Mouse (Mus musculus): ENCODE measurements around the gene Kbtbd13. TPM values are rescaled to one million over a fixed set of nuclear protein-coding genes. Genes with fewer than 3 reads are reported as not detected.
"Not testable (repeated sequence)": the region's sequence is repeated elsewhere in the genome, so short reads cannot be mapped to it uniquely, and the experiment has no call there.

The Kbtbd13 gene
- polyA plus RNA-seq, 1 experiment: not detected

DNA sequence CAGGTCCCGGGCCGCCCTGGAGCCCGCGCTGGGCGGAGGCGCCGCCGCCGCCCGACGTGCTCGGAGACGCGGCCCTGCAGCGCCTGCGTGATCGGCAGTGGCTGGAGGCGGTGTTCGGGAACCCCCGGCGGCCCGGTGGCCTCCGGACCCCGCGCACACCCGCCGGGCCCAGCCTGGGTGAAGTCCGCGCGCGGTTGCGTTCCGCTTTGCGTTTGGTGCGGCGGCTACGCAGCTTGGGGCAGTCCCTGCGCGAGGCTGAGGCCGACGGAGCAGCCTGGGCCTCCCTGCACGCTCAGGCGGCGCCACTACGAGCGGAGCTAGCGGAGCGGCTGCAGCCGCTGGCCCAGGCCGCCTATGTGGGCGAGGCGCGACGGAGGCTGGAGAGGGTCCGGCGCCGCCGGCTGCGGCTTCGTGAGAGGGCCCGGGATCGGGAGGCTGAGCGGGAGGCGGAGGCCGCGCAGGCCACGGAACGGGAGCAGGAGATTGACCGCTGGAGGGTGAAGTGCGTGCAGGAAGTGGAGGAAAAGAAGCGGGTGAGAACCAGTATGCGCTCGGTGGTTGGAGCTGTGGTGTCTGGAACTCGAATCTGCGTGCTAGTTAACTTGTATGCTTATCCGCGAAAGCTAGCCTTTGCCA lies 44.9 kb downstream of the Kbtbd13 start:
- Histone ChIP-seq H3K4me3 (replicated peaks) (peak overlapping the region; percentile 85), H3K36me3 (ENCODE audit: control insufficient read depth) (peaks cover 5% of the 10 kb centered on the region), H3K4me1 (ENCODE audit: control insufficient read depth) (peaks cover 36% of the 10 kb centered on the region), H3K9me3 (ENCODE audit: control insufficient read depth, low read length) (peaks cover 11% of the 10 kb centered on the region), H3K27me3 (ENCODE audit: control insufficient read depth) (peaks cover 2% of the 10 kb centered on the region)
- no peak for TF ChIP-seq TAL1 (IDR thresholded peaks at IDR 0.05; ENCODE audit: low read length)
- TF ChIP-seq GATA1 (IDR thresholded peaks at IDR 0.05; ENCODE audit: low read length): no peak

DNA sequence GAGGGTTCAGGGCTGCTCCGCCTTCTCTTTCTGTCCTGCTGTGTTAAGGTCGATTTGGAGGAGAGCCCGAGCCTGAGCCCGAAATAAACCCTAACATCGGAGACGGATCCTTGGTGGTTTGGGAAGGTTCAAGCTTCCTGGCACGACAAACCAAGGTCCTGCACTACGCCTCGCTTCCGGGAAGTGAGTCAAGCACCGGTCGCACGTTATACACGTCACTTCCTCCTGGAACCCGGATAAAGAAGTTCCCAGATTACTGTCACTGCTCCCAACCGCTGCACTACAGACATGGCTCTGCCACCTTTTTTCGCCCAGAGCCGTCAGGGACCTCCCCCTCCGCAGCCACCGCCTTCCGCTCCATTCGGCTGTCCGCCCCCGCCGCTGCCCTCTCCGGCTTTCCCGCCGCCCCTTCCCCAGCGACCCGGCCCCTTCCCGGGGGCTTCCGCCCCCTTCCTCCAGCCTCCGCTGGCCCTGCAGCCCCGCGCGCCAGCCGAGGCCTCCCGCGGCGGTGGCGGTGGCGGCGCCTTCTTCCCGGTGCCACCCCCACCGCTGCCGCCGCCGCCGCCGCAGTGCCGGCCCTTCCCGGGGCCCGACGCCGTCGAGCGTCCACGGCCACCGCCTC lies 45.5 kb downstream of the Kbtbd13 start, which contains the start of gene Pdcd7:
Gene Pdcd7 (plus strand): TSS at position 251 of the 622 bp plus-strand sequence.
- peaks cover 36% of the 10 kb centered on the region for H3K4me1 ChIP-seq (ENCODE audit: control insufficient read depth)
- TF ChIP-seq TAL1 (IDR thresholded peaks at IDR 0.05; ENCODE audit: low read length) (no peak), GATA1 (IDR thresholded peaks at IDR 0.05; ENCODE audit: low read length) (no peak)
- peaks cover 5% of the 10 kb centered on the region for H3K36me3 ChIP-seq (ENCODE audit: control insufficient read depth)
- peaks cover 2% of the 10 kb centered on the region for H3K27me3 ChIP-seq (ENCODE audit: control insufficient read depth)
- H3K9me3 ChIP-seq (ENCODE audit: control insufficient read depth, low read length): peaks cover 11% of the 10 kb centered on the region
- peak within 1 kb of the TSS; percentile 85 for H3K4me3 ChIP-seq (replicated peaks)

DNA sequence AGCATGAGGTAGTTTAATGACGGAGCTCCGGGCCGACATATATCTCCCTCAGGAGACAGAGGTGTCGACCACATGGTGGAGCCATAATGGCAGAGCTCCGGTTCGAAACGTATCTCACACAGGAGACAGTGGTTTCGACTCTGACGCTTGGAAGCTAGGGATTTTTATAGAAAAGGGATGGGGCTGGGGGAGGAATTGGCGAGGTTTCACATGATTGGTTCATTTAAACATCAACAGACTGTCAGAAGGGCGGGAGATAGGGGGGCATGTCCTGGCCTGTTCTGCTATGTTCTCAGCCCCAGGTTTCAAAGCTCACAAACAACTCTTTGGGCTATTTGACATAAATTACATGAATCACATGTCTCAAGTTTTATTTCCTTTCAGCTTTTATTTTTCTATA lies 46.0 kb downstream of the Kbtbd13 start:
- H3K27me3 ChIP-seq (ENCODE audit: control insufficient read depth); H3K36me3 ChIP-seq (ENCODE audit: control insufficient read depth): not testable (repeated sequence)
- peak overlapping the region; percentile 85 for H3K4me3 ChIP-seq (replicated peaks)
- H3K9me3 ChIP-seq (ENCODE audit: control insufficient read depth, low read length): peaks cover 14% of the 10 kb centered on the region
- H3K4me1 ChIP-seq (ENCODE audit: control insufficient read depth): peaks cover 36% of the 10 kb centered on the region

DNA sequence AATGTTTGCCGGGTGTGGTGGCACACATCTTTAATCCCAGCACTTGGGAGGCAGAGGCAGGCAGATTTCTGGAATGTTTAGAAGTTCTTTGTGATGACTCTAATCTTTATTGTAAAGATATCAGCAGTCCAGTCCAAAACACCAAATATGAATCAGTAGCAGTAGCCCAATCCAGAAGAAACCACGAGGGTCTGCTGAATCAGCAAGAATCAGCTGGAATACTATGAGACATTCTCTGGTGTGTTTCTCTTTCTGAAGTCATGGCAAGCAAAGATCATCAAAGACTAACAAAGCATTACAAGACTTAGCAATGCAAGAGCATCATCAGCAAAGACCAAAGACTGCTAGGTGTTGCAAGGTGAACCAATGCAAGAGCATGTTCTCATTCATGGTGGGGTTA lies 51.0 kb downstream of the Kbtbd13 start:
- H3K4me3 ChIP-seq (replicated peaks): no peak overlapping the region
- TF ChIP-seq TAL1 (IDR thresholded peaks at IDR 0.05; ENCODE audit: low read length) (no peak), GATA1 (IDR thresholded peaks at IDR 0.05; ENCODE audit: low read length) (no peak)
- H3K36me3 ChIP-seq (ENCODE audit: control insufficient read depth): no peaks in the 10 kb centered on the region
- peaks cover 2% of the 10 kb centered on the region for H3K27me3 ChIP-seq (ENCODE audit: control insufficient read depth)
- peaks cover 14% of the 10 kb centered on the region for H3K9me3 ChIP-seq (ENCODE audit: control insufficient read depth, low read length)
- peaks cover 1% of the 10 kb centered on the region for H3K4me1 ChIP-seq (ENCODE audit: control insufficient read depth)

DNA sequence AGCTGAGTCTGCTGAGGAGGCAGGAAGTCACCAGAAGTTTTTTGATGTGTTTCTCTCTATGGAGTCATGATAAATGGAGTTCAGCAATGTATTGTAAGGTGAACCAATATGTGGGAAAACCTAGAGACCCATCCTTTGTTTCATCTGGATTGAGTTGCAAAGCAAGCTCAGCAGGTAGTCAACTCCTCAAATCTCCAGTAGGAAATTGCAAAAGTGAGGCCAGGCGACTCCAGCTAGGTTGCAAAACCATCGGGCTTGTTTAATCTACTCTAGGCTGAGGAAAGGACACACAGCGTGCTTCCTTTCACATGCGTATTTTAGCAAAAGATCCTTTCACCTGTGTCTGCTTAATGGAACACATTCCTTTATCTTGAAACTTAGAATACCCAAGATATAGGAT lies 52.3 kb downstream of the Kbtbd13 start:
- no peaks in the 10 kb centered on the region for H3K4me1 ChIP-seq (ENCODE audit: control insufficient read depth)
- no peaks in the 10 kb centered on the region for H3K36me3 ChIP-seq (ENCODE audit: control insufficient read depth)
- H3K4me3 ChIP-seq (replicated peaks): no peak overlapping the region
- peaks cover 2% of the 10 kb centered on the region for H3K27me3 ChIP-seq (ENCODE audit: control insufficient read depth)
- H3K9me3 ChIP-seq (ENCODE audit: control insufficient read depth, low read length): peaks cover 3% of the 10 kb centered on the region
- TF ChIP-seq TAL1 (IDR thresholded peaks at IDR 0.05; ENCODE audit: low read length): no peak
- no peak for TF ChIP-seq GATA1 (IDR thresholded peaks at IDR 0.05; ENCODE audit: low read length)

Other genes starting within 250 kb of the Kbtbd13 start
- 3.0 and 3.3 TPM in 2 replicates for gene Parp16, start 196.3 kb downstream of the Kbtbd13 start, polyA plus RNA-seq (2012)
- not detected in 2 replicates for gene Cilp, start 126.5 kb downstream of the Kbtbd13 start, polyA plus RNA-seq (2012)
- 0.86 and 1.1 TPM in 2 replicates for gene Clpx, start 97.4 kb downstream of the Kbtbd13 start, polyA plus RNA-seq (2012)
- 0.99 and 1.1 TPM in 2 replicates for gene Pdcd7, start 45.5 kb downstream of the Kbtbd13 start, polyA plus RNA-seq (2012)
- gene Ubap1l, start 30.6 kb downstream of the Kbtbd13 start, polyA plus RNA-seq (2012): 0.05 and 0.06 TPM in 2 replicates
- gene Rasl12, start 6.9 kb upstream of the Kbtbd13 start, polyA plus RNA-seq (2012): 0.03 TPM in 1 of 2 replicates, not detected in the other
- gene Slc51b, start 31.3 kb upstream of the Kbtbd13 start, polyA plus RNA-seq (2012): not detected in 2 replicates
- gene Mtfmt, start 44.1 kb upstream of the Kbtbd13 start, polyA plus RNA-seq (2012): 0.14 and 0.22 TPM in 2 replicates
- gene Spg21, start 69.3 kb upstream of the Kbtbd13 start, polyA plus RNA-seq (2012): 0.25 and 0.51 TPM in 2 replicates
- not detected in 2 replicates for gene Ankdd1a, start 128.5 kb upstream of the Kbtbd13 start, polyA plus RNA-seq (2012)
- 11.7 and 13.8 TPM in 2 replicates for gene Plekho2, start 188.4 kb upstream of the Kbtbd13 start, polyA plus RNA-seq (2012)
- 4.9 and 5.2 TPM in 2 replicates for gene Pif1, start 195.5 kb upstream of the Kbtbd13 start, polyA plus RNA-seq (2012)
- 0.09 and 0.12 TPM in 2 replicates for gene Rbpms2, start 238.0 kb upstream of the Kbtbd13 start, polyA plus RNA-seq (2012)